Mouse (Mus musculus): ENCODE data around the gene Fam216a. TPM values are rescaled to one million over a fixed set of nuclear protein-coding genes. Genes with fewer than 3 reads are reported as not detected.

Fam216a gene
- polyA plus RNA-seq, 1 experiment from 2014 or later, result 9.8 TPM

- no peak overlapping the region for H3K4me2 ChIP-seq (ENCODE audit: low read depth, low read length)
- 91% methylated on average over 12 of the region's 12 CpGs for WGBS (ENCODE audit: insufficient replicate concordance)
- ATAC-seq, result no peak
- no peak overlapping the region for H3K9ac ChIP-seq (replicated peaks)
- H3K27ac ChIP-seq (ENCODE audit: low read depth), result no peak overlapping the region
- peaks cover 3% of the 10 kb centered on the region; the same call in 1 of the 2 replicates for H3K4me1 ChIP-seq (ENCODE audit: insufficient read depth)
- TF ChIP-seq EP300 (IDR thresholded peaks at IDR 0.05; ENCODE audit: low read depth), result no peak
- no peak for TF ChIP-seq CTCF (IDR thresholded peaks at IDR 0.05; ENCODE audit: low read depth)
- H3K36me3 ChIP-seq (replicated peaks; ENCODE audit: insufficient read depth, low read length), result peaks cover 36% of the 10 kb centered on the region
- no peaks in the 10 kb centered on the region for H3K9me3 ChIP-seq (ENCODE audit: low read length)
- no peak overlapping the region for H3K4me3 ChIP-seq (ENCODE audit: low read depth, low read length)
- no peaks in the 10 kb centered on the region for H3K27me3 ChIP-seq (ENCODE audit: insufficient read depth, low read length)
- no peak for DNase-seq
Observed at GRCm38 (mm10) chr5:122378171-122378570, 6.0 kb upstream of the Fam216a start.

DNA sequence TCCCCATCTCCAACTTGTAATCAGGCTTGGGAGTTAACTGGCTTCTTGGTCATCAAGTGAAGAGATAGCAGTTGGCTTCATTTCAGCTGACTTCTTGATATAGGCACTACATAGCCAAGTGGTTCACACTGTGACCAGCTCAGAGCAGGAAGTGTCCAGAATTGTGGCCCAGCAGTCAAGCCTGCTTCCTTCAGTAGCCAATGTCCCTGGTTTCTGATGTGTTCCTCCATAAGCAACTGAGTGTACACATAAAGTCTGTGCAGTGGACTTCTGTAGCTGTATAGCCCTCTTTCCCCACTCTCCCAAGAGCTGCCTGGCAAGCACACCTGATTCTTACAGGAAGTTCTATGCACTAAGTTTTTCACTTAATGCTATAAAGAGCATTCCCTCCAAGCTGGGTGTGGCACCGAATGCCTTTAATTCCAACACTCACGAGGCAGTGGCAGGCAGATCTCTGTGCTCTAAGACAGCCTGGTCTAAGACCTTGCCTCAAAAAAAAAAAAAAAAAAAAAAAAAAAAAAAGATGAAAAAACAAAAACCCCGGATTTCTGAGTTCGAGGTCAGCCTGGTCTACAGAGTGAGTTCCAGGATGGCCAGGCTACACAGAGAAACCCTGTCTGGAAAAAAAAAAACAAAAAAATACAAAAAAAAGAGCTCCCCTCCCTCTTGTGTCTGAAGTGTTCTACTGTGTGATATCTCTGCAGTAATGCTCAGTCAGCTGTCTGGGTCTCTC lies 5.1 kb upstream of the Fam216a start:
- Histone ChIP-seq H3K36me3 (replicated peaks; ENCODE audit: insufficient read depth, low read length) (peaks cover 34% of the 10 kb centered on the region), H3K4me2 (ENCODE audit: low read depth, low read length) (no peak overlapping the region), H3K27me3 (ENCODE audit: insufficient read depth, low read length) (no peaks in the 10 kb centered on the region), H3K9me3 (ENCODE audit: low read length) (no peaks in the 10 kb centered on the region), H3K4me1 (ENCODE audit: insufficient read depth) (peaks cover 8% of the 10 kb centered on the region; the same call in 1 of the 2 replicates), H3K27ac (ENCODE audit: low read depth) (no peak overlapping the region), H3K9ac (replicated peaks) (no peak overlapping the region), H3K4me3 (ENCODE audit: low read depth, low read length) (no peak overlapping the region)
- TF ChIP-seq EP300 (IDR thresholded peaks at IDR 0.05; ENCODE audit: low read depth) (no peak), CTCF (IDR thresholded peaks at IDR 0.05; ENCODE audit: low read depth) (no peak)
- ATAC-seq (no peak), DNase-seq (no peak)
- 81% methylated on average over 4 of the region's 4 CpGs for WGBS (ENCODE audit: insufficient replicate concordance)

GRCm38 (mm10) chr5:122372878-122373277 lies 714 bp upstream of the Fam216a start:
- TF ChIP-seq EP300 (IDR thresholded peaks at IDR 0.05; ENCODE audit: low read depth) (no peak), CTCF (IDR thresholded peaks at IDR 0.05; ENCODE audit: low read depth) (no peak)
- no peak for DNase-seq
- Histone ChIP-seq H3K27me3 (ENCODE audit: insufficient read depth, low read length) (no peaks in the 10 kb centered on the region), H3K36me3 (replicated peaks; ENCODE audit: insufficient read depth, low read length) (peaks cover 13% of the 10 kb centered on the region), H3K27ac (ENCODE audit: low read depth) (peak overlapping the region; percentile 97), H3K4me2 (ENCODE audit: low read depth, low read length) (peak overlapping the region; percentile 96), H3K4me3 (ENCODE audit: low read depth, low read length) (peak overlapping the region; percentile 92), H3K9me3 (ENCODE audit: low read length) (no peaks in the 10 kb centered on the region), H3K9ac (replicated peaks) (peak overlapping the region; percentile 92), H3K4me1 (ENCODE audit: insufficient read depth) (peaks cover 8% of the 10 kb centered on the region; the same call in 1 of the 2 replicates)
- 8% methylated on average over 5 of the region's 5 CpGs for WGBS (ENCODE audit: insufficient replicate concordance)
- no peak for ATAC-seq

- H3K27me3 ChIP-seq (ENCODE audit: insufficient read depth, low read length), result no peaks in the 10 kb centered on the region
- no peak for DNase-seq
- 4% methylated on average over 23 of the region's 46 CpGs for WGBS (ENCODE audit: insufficient replicate concordance)
- TF ChIP-seq EP300 (IDR thresholded peaks at IDR 0.05; ENCODE audit: low read depth) (no peak), CTCF (IDR thresholded peaks at IDR 0.05; ENCODE audit: low read depth) (no peak)
- peak; percentile 66 for ATAC-seq
- peaks cover 19% of the 10 kb centered on the region for H3K36me3 ChIP-seq (replicated peaks; ENCODE audit: insufficient read depth, low read length)
- H3K4me3 ChIP-seq (ENCODE audit: low read depth, low read length), result peak within 1 kb of the TSS; percentile 92
- peak within 1 kb of the TSS; percentile 97 for H3K27ac ChIP-seq (ENCODE audit: low read depth)
- peak within 1 kb of the TSS; percentile 92 for H3K9ac ChIP-seq (replicated peaks)
- H3K4me2 ChIP-seq (ENCODE audit: low read depth, low read length), result peak within 1 kb of the TSS; percentile 96
- peaks cover 8% of the 10 kb centered on the region; the same call in 1 of the 2 replicates for H3K4me1 ChIP-seq (ENCODE audit: insufficient read depth)
- no peaks in the 10 kb centered on the region for H3K9me3 ChIP-seq (ENCODE audit: low read length)
Observed at GRCm38 (mm10) chr5:122371591-122372191, 473 bp downstream of the Fam216a start, which contains the start of gene Gpn3. Gene Gpn3 (plus strand): TSS chr5:122371876.

GRCm38 (mm10) chr5:122354492-122355067 lies 17.6 kb downstream of the Fam216a start:
- peak overlapping the region; percentile 82 for H3K4me2 ChIP-seq (ENCODE audit: low read depth, low read length)

More at GRCm38 (mm10) chr5:122354492-122355067, 17.6 kb downstream of the Fam216a start:
- TF ChIP-seq CTCF (IDR thresholded peaks at IDR 0.05; ENCODE audit: low read depth) (peak; percentile 24; the same call in 1 of the 2 replicates), EP300 (IDR thresholded peaks at IDR 0.05; ENCODE audit: low read depth) (no peak)
- ATAC-seq (peak; percentile 73), DNase-seq (no peak)
- peaks cover 9% of the 10 kb centered on the region for H3K4me1 ChIP-seq (ENCODE audit: insufficient read depth)
- peak overlapping the region; percentile 88 for H3K9ac ChIP-seq (replicated peaks)
- H3K9me3 ChIP-seq (ENCODE audit: low read length), result no peaks in the 10 kb centered on the region
- H3K27ac ChIP-seq (ENCODE audit: low read depth), result peak overlapping the region; percentile 81
- peak overlapping the region; percentile 95 for H3K4me3 ChIP-seq (ENCODE audit: low read depth, low read length)
- under 1% methylated on average over 48 of the region's 57 CpGs for WGBS (ENCODE audit: insufficient replicate concordance)
- peaks cover under 1% of the 10 kb centered on the region; the same call in 1 of the 2 replicates for H3K36me3 ChIP-seq (replicated peaks; ENCODE audit: insufficient read depth, low read length)
- H3K27me3 ChIP-seq (ENCODE audit: insufficient read depth, low read length), result no peaks in the 10 kb centered on the region

Data from liver, postnatal 0 days (tissue).